Mouse (Mus musculus) forebrain, embryonic 15.5 days (tissue): ENCODE results near the gene Efcab5. TPM values are rescaled to one million over a fixed set of nuclear protein-coding genes. Genes with fewer than 3 reads are reported as not detected.

Source experiments
- ATAC-seq: fragments of 200-750 bp; cut with Nextera tagmentation; replicated peaks from 2 replicates; pipeline ENCODE4 v1.8.0; 2017; ENCODE audit warnings: mild to moderate bottlenecking, moderate TSS enrichment, moderate library complexity
- H3K27ac ChIP-seq: fragments of 300-500 bp; sonication (generic); replicated peaks from 2 replicates; pipeline ENCODE4 v1.5.1; 2015; ENCODE audit warnings: mild to moderate bottlenecking, inconsistent platforms
- H3K27me3 ChIP-seq: fragments of 300-500 bp; sonication (generic); 2 replicates; pipeline ENCODE4 v1.6.1; 2015; ENCODE audit warnings: inconsistent platforms
- H3K36me3 ChIP-seq: fragments of 300-500 bp; sonication (generic); 2 replicates; pipeline ENCODE4 v1.6.1; 2015; ENCODE audit warnings: mild to moderate bottlenecking, inconsistent platforms
- H3K4me1 ChIP-seq: fragments of 300-500 bp; sonication (generic); 2 replicates; pipeline ENCODE4 v1.6.1; 2015; ENCODE audit warnings: inconsistent platforms
- H3K4me2 ChIP-seq: fragments of 300-500 bp; sonication (generic); replicated peaks from 2 replicates; pipeline ENCODE4 v1.6.1; 2015; ENCODE audit warnings: mild to moderate bottlenecking, inconsistent platforms
- H3K4me3 ChIP-seq: fragments of 300-500 bp; sonication (generic); 2 replicates; pipeline ENCODE4 v1.5.1; 2015; ENCODE audit warnings: mild to moderate bottlenecking, inconsistent platforms
- H3K9ac ChIP-seq: fragments of 300-500 bp; sonication (generic); replicated peaks from 2 replicates; pipeline ENCODE4 v1.6.1; 2015; ENCODE audit warnings: mild to moderate bottlenecking, inconsistent platforms
- H3K9me3 ChIP-seq: fragments of 300-500 bp; sonication (generic); 2 replicates; pipeline ENCODE4 v1.6.1; 2016; ENCODE audit warnings: inconsistent platforms
- WGBS: fragments of 180-500 bp; shearing (Covaris S2); methylation state at CpG from one replicate; pipeline ENCODE4 v1.1.7; 2015; ENCODE audit warnings: mixed read lengths; 5-methylcytosine and 5-hydroxymethylcytosine counted together
- polyA plus RNA-seq: library from polyadenylated mRNA; unstranded; fragments of >200 nt; fragmentation: Nextera tagmentation; extraction: Ambion mirVana; gene quantifications from 2 replicates; pipeline ENCODE4 v1.2.1, GENCODE M21; 2015

Gene Efcab5
- polyA plus RNA-seq, 1 experiment from 2014 or later: 0.59 TPM

DNA sequence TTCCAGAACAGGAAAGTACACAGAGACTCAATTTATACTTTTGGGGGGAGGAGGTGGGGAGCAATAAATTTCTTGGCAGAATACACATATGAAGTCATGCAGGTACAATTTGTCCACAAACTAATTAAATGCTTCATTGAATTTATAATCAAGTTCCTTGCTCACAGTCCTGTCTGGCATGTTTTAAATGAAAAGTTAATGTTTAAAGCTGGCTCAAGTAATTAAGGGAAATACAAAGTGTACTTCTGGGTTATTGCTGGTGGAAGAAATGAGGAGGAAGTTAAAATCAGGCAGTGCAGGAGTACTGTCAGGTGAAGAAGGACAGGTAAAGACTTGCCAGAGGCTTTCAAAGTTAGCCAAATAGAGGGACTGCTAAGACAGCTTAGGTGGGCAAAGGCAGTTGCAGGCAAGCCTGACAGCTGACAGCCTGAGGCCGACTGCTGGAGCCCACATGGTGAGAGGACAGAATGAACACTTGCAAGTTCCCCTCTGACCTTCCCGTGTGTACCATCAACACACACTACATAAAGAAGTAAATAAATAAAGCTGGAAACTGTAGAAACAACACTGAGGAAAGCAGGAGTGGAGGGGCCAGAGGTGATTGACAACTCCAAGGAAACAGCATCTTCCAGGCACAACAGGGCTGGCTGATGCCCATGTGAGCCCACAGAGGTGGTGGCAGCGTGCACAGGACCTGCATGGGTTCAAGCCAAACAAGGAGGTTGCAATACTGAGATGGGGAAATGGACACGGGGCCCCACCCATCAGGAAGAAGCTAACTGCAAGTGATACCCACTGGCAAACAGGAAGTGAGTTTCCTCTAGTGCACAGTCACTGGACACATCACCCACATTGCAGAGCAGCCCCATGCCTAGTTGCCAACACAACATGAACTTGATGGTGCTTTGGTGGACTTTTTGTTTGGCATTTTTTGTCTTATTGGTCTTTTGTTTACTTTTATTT is 7.7 kb upstream of the Efcab5 start:
- no peaks in the 10 kb centered on the region for H3K36me3 ChIP-seq

DNA sequence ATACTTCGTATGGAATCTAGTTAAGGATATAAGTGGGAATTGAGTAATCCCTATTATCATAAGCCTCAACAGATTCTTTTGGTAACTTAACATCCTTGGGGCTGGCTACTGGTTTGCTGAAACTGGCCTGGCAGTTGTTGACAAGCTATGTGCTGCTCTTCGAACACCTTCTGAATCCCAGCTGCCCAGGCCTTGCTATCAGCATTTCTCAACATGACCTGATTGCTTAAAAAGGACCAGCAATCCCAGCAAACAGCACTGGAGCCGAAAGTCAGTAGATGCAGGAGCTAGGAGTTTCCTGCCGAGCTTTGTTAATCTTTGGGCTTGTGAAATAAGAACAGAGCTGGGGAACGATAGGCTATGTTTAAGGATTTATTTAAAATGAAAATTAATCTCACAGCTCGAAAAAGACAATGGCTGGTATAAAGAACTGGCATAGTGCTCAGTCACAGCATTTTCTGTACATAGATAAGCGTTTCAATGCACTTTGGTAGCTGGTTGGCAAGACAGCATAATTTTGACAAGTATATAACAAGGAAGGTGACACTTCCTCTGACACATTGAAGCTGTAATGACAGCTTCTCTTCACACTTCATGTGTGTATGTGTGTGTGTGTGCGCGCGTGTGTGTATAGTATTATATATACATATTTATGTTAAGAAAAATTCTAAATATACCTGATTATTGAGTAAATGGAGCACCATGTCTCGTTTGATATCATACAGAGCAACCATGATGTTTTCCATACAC is 6.8 kb upstream of the Efcab5 start:
- no peak overlapping the region for H3K27ac ChIP-seq
- 53% methylated on average over 11 of the region's 11 CpGs for WGBS
- no peak for ATAC-seq

More for the DNA sequence above, 7.7 kb upstream of the Efcab5 start:
- ATAC-seq: no peak
- WGBS: 31% methylated on average over 4 of the region's 4 CpGs
- no peaks in the 10 kb centered on the region for H3K9me3 ChIP-seq
- no peaks in the 10 kb centered on the region for H3K27me3 ChIP-seq
- H3K9ac ChIP-seq: no peak overlapping the region
- peaks cover 30% of the 10 kb centered on the region for H3K4me1 ChIP-seq
- no peak overlapping the region for H3K27ac ChIP-seq
- no peak overlapping the region for H3K4me3 ChIP-seq
- H3K4me2 ChIP-seq: no peak overlapping the region

DNA sequence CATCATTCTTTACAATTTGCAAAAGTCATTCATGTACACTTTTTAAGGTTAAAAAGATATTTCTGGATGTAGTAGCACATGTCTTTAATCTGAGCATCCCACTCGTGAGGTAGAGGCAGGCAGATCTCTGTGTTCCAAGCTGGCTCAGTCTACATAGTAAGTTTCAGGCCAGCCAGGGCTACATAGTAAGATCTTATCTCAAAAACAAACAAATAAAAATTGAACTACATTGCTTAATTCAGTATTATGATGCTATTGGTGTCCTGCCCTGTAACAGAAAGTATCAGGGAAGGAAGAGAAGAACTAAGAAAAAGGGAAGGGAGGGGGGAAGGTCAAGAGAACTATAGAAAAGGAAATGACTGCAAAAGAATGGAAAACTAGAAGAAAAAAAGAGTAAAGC is 6.0 kb upstream of the Efcab5 start:
- Histone ChIP-seq H3K27ac (no peak overlapping the region), H3K4me1 (peaks cover 30% of the 10 kb centered on the region), H3K9me3 (no peaks in the 10 kb centered on the region), H3K9ac (no peak overlapping the region), H3K4me2 (no peak overlapping the region), H3K27me3 (no peaks in the 10 kb centered on the region), H3K4me3 (no peak overlapping the region), H3K36me3 (no peaks in the 10 kb centered on the region)
- WGBS: 44% methylated on average over 1 of the region's 1 CpGs
- ATAC-seq: no peak

More for the DNA sequence above, 6.8 kb upstream of the Efcab5 start:
- H3K4me2 ChIP-seq: no peak overlapping the region
- peaks cover 30% of the 10 kb centered on the region for H3K4me1 ChIP-seq
- H3K36me3 ChIP-seq: no peaks in the 10 kb centered on the region
- H3K9me3 ChIP-seq: no peaks in the 10 kb centered on the region
- H3K27me3 ChIP-seq: no peaks in the 10 kb centered on the region
- H3K9ac ChIP-seq: no peak overlapping the region
- no peak overlapping the region for H3K4me3 ChIP-seq

DNA sequence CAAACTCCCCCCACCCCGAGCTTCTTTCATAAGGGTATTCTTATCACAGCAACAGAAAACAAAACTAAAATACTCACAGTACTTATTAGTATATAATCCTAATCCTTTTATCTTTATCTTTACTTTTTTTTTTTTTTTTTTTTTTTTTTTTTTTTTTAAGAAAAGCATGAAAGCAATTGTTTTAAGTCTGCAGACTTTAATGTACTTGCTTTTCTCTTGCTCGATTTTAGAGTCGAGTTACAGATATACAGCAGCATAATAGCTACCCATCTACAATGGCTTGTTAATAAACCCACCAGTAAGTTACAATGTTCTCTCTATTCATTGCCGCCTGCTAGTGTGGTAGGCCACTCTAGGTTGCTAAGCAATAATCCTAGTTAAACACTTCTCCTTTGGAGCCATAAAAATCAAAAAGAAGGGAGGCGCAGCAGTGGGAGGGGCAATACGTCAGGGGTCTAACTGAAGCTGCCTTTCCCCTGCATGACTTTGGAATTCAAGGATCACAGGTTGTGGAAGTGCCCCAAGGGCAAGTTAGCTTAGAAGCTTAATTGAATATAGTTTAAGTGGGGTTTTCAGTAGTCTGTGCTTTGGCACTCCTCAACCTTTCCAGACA is 5.3 kb upstream of the Efcab5 start:
- ATAC-seq: no peak
- Histone ChIP-seq H3K4me1 (peaks cover 30% of the 10 kb centered on the region), H3K36me3 (no peaks in the 10 kb centered on the region), H3K27me3 (no peaks in the 10 kb centered on the region), H3K4me3 (no peak overlapping the region), H3K27ac (no peak overlapping the region), H3K9ac (no peak overlapping the region), H3K9me3 (no peaks in the 10 kb centered on the region), H3K4me2 (no peak overlapping the region)
- WGBS: 5% methylated on average over 6 of the region's 6 CpGs

DNA sequence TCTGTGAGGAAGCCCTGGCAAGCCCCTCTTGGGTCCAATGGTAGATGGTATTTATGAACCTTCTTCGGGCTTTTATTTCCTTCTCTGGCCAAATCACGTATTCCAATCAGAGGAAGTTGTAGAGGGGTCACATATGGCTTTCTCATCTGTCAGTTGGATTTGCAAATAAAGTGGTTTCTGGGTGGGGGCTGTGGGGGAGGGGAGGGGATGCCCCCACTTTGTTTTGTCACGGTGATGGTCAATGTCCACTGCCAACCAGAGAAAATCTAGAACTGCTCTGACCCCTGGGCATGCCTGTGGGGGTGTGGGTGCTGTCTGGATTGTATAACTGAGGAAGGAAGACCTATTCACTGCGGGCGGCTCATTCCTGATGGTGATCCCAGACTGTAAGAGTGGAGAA is 4.6 kb upstream of the Efcab5 start:
- Histone ChIP-seq H3K27ac (no peak overlapping the region), H3K27me3 (no peaks in the 10 kb centered on the region), H3K4me1 (peaks cover 30% of the 10 kb centered on the region), H3K4me3 (no peak overlapping the region), H3K4me2 (no peak overlapping the region), H3K9me3 (no peaks in the 10 kb centered on the region), H3K36me3 (no peaks in the 10 kb centered on the region), H3K9ac (no peak overlapping the region)
- WGBS: 46% methylated on average over 5 of the region's 5 CpGs
- ATAC-seq: no peak

GRCm38 (mm10) chr11:77184926-77185325 is 3.8 kb downstream of the Efcab5 start:
- H3K4me2 ChIP-seq: no peak overlapping the region
- no peak overlapping the region for H3K4me3 ChIP-seq
- no peak for ATAC-seq
- no peaks in the 10 kb centered on the region for H3K27me3 ChIP-seq
- no peak overlapping the region for H3K9ac ChIP-seq
- 54% methylated on average over 2 of the region's 2 CpGs for WGBS
- no peak overlapping the region for H3K27ac ChIP-seq
- H3K36me3 ChIP-seq: no peaks in the 10 kb centered on the region
- peaks cover 26% of the 10 kb centered on the region for H3K4me1 ChIP-seq
- H3K9me3 ChIP-seq: no peaks in the 10 kb centered on the region

DNA sequence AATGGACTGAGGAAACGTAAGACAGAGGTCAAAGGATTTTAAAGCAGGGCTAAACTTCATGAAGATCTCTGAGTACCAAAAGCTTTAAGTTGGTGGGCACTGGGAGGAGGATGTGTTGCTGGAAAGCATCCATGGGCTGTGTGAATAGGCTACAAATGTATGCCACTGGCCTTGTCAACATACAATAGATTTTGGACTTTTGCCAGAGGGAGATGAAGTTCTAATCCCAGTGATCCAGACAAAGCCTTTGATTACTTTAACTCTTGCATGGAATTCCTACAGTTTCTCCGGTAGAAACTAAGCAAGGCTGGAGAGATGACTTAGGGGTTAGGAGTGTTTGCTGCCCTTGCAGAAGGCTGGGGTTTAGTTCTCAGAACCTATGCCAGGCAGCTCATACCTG is 6.2 kb downstream of the Efcab5 start:
- Histone ChIP-seq H3K4me3 (no peak overlapping the region), H3K4me2 (no peak overlapping the region), H3K9ac (no peak overlapping the region), H3K36me3 (no peaks in the 10 kb centered on the region), H3K4me1 (peaks cover 26% of the 10 kb centered on the region), H3K27me3 (no peaks in the 10 kb centered on the region), H3K27ac (no peak overlapping the region), H3K9me3 (no peaks in the 10 kb centered on the region)
- WGBS: 10% methylated on average over 2 of the region's 2 CpGs
- ATAC-seq: no peak

- Histone ChIP-seq H3K4me3 (no peak overlapping the region), H3K36me3 (no peaks in the 10 kb centered on the region), H3K27me3 (no peaks in the 10 kb centered on the region), H3K9ac (no peak overlapping the region), H3K9me3 (no peaks in the 10 kb centered on the region), H3K27ac (no peak overlapping the region), H3K4me2 (no peak overlapping the region), H3K4me1 (peaks cover 26% of the 10 kb centered on the region)
- WGBS: 71% methylated on average over 2 of the region's 2 CpGs
- no peak for ATAC-seq
These were observed 6.7 kb downstream of the Efcab5 start for GRCm38 (mm10) chr11:77182041-77182440.

GRCm38 (mm10) chr11:77181528-77181927 is 7.2 kb downstream of the Efcab5 start:
- H3K4me2 ChIP-seq: no peak overlapping the region
- no peak overlapping the region for H3K27ac ChIP-seq
- no peaks in the 10 kb centered on the region for H3K36me3 ChIP-seq
- no peak for ATAC-seq
- peaks cover 26% of the 10 kb centered on the region for H3K4me1 ChIP-seq
- H3K9me3 ChIP-seq: no peaks in the 10 kb centered on the region
- H3K4me3 ChIP-seq: no peak overlapping the region
- 73% methylated on average over 5 of the region's 5 CpGs for WGBS
- H3K27me3 ChIP-seq: no peaks in the 10 kb centered on the region
- no peak overlapping the region for H3K9ac ChIP-seq

DNA sequence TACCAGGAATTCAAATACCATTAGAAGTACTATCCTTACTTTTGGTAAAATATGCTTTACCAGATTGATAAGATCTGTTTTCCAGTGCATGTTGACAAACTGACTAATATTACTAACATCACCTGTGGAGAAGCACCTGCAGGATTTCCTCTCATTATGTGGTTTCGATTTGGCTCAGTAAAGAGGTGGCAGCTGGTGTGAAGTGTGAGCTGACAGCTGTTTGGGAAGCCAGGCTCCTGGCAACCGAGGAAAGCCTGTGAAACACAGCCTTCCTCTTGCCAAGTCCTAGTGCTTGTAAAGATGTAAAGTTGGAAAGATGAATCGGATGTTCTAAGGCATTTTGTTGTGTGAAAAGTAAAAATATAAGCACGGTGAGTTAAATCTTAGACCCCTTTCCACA is 7.9 kb downstream of the Efcab5 start:
- Histone ChIP-seq H3K9ac (no peak overlapping the region), H3K36me3 (no peaks in the 10 kb centered on the region), H3K4me1 (peaks cover 26% of the 10 kb centered on the region), H3K9me3 (no peaks in the 10 kb centered on the region), H3K4me2 (no peak overlapping the region), H3K27me3 (no peaks in the 10 kb centered on the region), H3K4me3 (no peak overlapping the region), H3K27ac (0 out of 2 replicates have a peak overlapping the region, but pooled peaks have one; percentile 2)
- ATAC-seq: no peak; the same call in 1 of the 2 replicates
- 27% methylated on average over 4 of the region's 4 CpGs for WGBS

DNA sequence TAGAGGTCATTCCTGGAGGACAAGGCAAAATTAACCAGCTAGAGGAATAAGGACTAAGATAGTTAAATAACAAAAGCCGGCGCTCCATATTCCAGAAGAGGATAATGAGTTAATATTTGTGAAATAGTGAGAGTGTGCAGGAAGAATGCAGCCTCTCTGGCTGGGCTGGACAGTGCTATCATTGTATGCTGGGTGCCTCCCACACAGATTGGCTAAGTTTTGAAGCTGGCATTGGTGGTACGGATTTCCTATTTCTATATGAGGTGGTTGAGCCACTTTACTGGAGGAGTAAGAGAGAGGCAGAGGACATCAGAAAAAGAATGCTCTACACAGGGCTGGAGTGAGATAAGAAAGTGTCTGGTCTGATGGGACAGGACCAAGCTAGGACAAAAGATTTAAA is 9.0 kb downstream of the Efcab5 start:
- no peak for ATAC-seq
- 86% methylated on average over 3 of the region's 3 CpGs for WGBS

DNA sequence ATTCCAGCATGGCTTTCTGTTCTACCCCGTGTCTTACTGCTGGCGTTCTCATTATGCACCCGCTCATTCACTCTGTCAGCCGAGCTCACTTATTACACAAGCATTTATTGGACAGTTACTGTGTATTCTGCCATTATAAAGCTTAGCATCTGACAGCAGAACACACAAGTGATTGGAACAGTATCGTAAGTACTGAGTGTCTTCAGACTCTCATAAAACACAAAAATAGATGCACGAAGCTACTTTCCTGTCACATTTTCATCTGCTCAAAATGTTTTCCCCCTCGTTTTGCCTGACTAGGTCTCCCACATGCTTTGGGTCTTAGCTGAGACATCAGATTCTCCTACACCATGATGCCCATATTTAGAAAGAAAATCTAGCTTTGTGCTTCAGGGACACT is 14.2 kb downstream of the Efcab5 start:
- H3K27ac ChIP-seq: no peak overlapping the region
- H3K4me2 ChIP-seq: no peak overlapping the region
- no peaks in the 10 kb centered on the region for H3K4me1 ChIP-seq
- H3K4me3 ChIP-seq: no peak overlapping the region
- no peaks in the 10 kb centered on the region for H3K9me3 ChIP-seq
- 52% methylated on average over 7 of the region's 7 CpGs for WGBS
- H3K9ac ChIP-seq: no peak overlapping the region
- no peak for ATAC-seq
- H3K27me3 ChIP-seq: no peaks in the 10 kb centered on the region
- no peaks in the 10 kb centered on the region for H3K36me3 ChIP-seq

More for the DNA sequence above, 9.0 kb downstream of the Efcab5 start:
- H3K27me3 ChIP-seq: no peaks in the 10 kb centered on the region
- no peaks in the 10 kb centered on the region for H3K36me3 ChIP-seq
- no peak overlapping the region for H3K4me2 ChIP-seq
- peaks cover 26% of the 10 kb centered on the region for H3K4me1 ChIP-seq
- H3K9me3 ChIP-seq: no peaks in the 10 kb centered on the region
- no peak overlapping the region for H3K4me3 ChIP-seq
- no peak overlapping the region for H3K27ac ChIP-seq
- H3K9ac ChIP-seq: no peak overlapping the region
